Comparison of ENCODE assay signal across 10 mouse cellular contexts in the genomic region with DNA sequence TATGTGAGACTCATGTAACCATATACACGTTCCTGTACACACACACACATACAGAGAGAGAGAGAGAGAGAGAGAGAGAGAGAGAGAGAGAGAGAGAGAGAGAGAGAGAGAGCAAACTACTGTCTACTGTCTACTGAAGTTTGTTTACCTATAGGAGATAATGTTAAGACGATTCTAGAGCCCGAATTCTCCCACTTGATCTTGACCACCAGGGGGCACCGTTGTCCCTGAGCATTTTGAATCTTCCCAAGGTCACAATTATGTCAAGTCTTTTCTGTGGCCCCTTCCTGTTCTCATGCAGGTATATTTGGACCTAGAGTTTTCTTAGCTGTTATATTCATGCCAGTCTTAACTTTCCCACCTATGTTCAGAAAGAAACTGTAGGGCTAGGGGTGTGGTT. TPM values are rescaled to one million over a fixed set of nuclear protein-coding genes. Genes with fewer than 3 reads are reported as not detected.
A peak's percentile ranks its signal among the peaks of the same experiment; 100 is the strongest.
DNase-seq lines count a peak whose midpoint lies in the region; ATAC-seq lines count a peak whose summit lies in the region.
"Had no signal": no experiment of that assay in that cellular context is flagged by ENCODE, and none has a peak within 500 bp of the region (broad histone marks: within the 10 kb centered on the region; RNA-seq: fewer than 3 reads in every experiment).

No protein-coding gene starts in this region.

- intact Hi-C loops in heart, postnatal 10 days (cut with DNase I) = loop anchor here (1.0 kb wide), 1 partner anchor 120 kb away; no protein-coding TSS in a partner anchor

- peaks cover 22% of the 10 kb centered on the region for H3K4me1 ChIP-seq in limb, embryonic 10.5 days
- peaks cover 9% of the 10 kb centered on the region for H3K4me1 ChIP-seq in neural tube, embryonic 11.5 days (ENCODE audit: control insufficient read depth, insufficient read depth, low read length)

- no peak overlapping the region for H3K27ac ChIP-seq in limb, embryonic 10.5 days
- no peak overlapping the region for H3K27ac ChIP-seq in neural tube, embryonic 11.5 days (ENCODE audit: low read depth, low read length)
- H3K27ac ChIP-seq: embryonic facial prominence, embryonic 15.5 days; midbrain, embryonic 12.5 days had no signal

- ATAC-seq in neural tube, embryonic 11.5 days (ENCODE audit: insufficient read depth, low FRiP score, low TSS enrichment) = no peak

- H3K36me3 ChIP-seq in limb, embryonic 10.5 days = peaks cover 13% of the 10 kb centered on the region
- H3K36me3 ChIP-seq in neural tube, embryonic 11.5 days (ENCODE audit: control insufficient read depth, insufficient read depth, low read length) = no peaks in the 10 kb centered on the region
- H3K36me3 ChIP-seq: embryonic facial prominence, embryonic 15.5 days; midbrain, embryonic 12.5 days had no signal

- no peak overlapping the region for H3K4me2 ChIP-seq in neural tube, embryonic 11.5 days (ENCODE audit: low read depth)
- H3K4me2 ChIP-seq: embryonic facial prominence, embryonic 15.5 days; midbrain, embryonic 12.5 days had no signal

- no peak overlapping the region for H3K9ac ChIP-seq in neural tube, embryonic 11.5 days (ENCODE audit: low read length)
- H3K9ac ChIP-seq: embryonic facial prominence, embryonic 15.5 days; midbrain, embryonic 12.5 days had no signal

- H3K9me3 ChIP-seq in limb, embryonic 10.5 days (replicated peaks) = no peaks in the 10 kb centered on the region
- no peaks in the 10 kb centered on the region for H3K9me3 ChIP-seq in neural tube, embryonic 11.5 days (ENCODE audit: control insufficient read depth, low read length)
- H3K9me3 ChIP-seq: embryonic facial prominence, embryonic 15.5 days; midbrain, embryonic 12.5 days had no signal

- no peaks in the 10 kb centered on the region for H3K27me3 ChIP-seq in limb, embryonic 10.5 days (ENCODE audit: low read depth, poor library complexity, severe bottlenecking)
- no peaks in the 10 kb centered on the region for H3K27me3 ChIP-seq in neural tube, embryonic 11.5 days (ENCODE audit: control insufficient read depth, insufficient read depth, low read length)
- H3K27me3 ChIP-seq: embryonic facial prominence, embryonic 15.5 days; midbrain, embryonic 12.5 days had no signal

- H3K4me3 ChIP-seq in limb, embryonic 10.5 days = no peak overlapping the region
- no peak overlapping the region for H3K4me3 ChIP-seq in neural tube, embryonic 11.5 days (ENCODE audit: low read depth, low read length)
- H3K4me3 ChIP-seq: embryonic facial prominence, embryonic 15.5 days; midbrain, embryonic 12.5 days had no signal

- DNase-seq in layer of hippocampus, adult 11-12 months (ENCODE audit: low spot score) = peak; percentile 62
- DNase-seq in layer of hippocampus, adult 9-11 months = no peak
- DNase-seq in adrenal gland, adult (ENCODE audit: inconsistent age in 2 of 2, low spot score in 1 of 2) = peak; percentile 70 to 93
- peak; percentile 88 for DNase-seq in embryo, embryonic 10.5 days (ENCODE audit: low spot score)
- DNase-seq in heart, postnatal 10 days = peak; percentile 85 to 87
- DNase-seq in limb, embryonic 10.5 days (ENCODE audit: low spot score) = peak; percentile 81
- DNase-seq in neural tube, embryonic 11.5 days (ENCODE audit: low spot score) = peak; percentile 73
- peak; percentile 71 to 88 for DNase-seq in thymus, postnatal 10 days (ENCODE audit: low spot score in 2 of 2)

- WGBS in limb, embryonic 10.5 days = 5% methylated on average over 4 of the region's 4 CpGs
- 4% methylated on average over 4 of the region's 4 CpGs for WGBS in neural tube, embryonic 11.5 days

RNA-seq across cellular contexts. Expression of gene Cs, which starts 2.0 kb away (rescaled TPM):
- 1,000 to 10,000 TPM; 1,017 to 1,070 TPM for total RNA-seq in heart, postnatal 10 days (2021)
- polyA plus RNA-seq in limb, embryonic 10.5 days (2016; fragmentation: Nextera tagmentation; extraction: Ambion mirVana) = 248 and 251 TPM in 2 replicates
- polyA plus RNA-seq in neural tube, embryonic 11.5 days (2014; fragmentation: Nextera tagmentation; extraction: Ambion mirVana) = 266 and 284 TPM in 2 replicates

RNA-seq across cellular contexts. Expression of gene Cnpy2, which starts 13.3 kb away (rescaled TPM):
- total RNA-seq in heart, postnatal 10 days (2021) = 10 to 100 TPM; 78.3 to 95.1 TPM
- 313 and 334 TPM in 2 replicates for polyA plus RNA-seq in limb, embryonic 10.5 days (2016; fragmentation: Nextera tagmentation; extraction: Ambion mirVana)
- polyA plus RNA-seq in neural tube, embryonic 11.5 days (2014; fragmentation: Nextera tagmentation; extraction: Ambion mirVana) = 248 and 261 TPM in 2 replicates

RNA-seq across cellular contexts. Expression of gene Pan2, which starts 32.4 kb away (rescaled TPM):
- 10 to 100 TPM; 16.5 to 17.5 TPM for total RNA-seq in heart, postnatal 10 days (2021)
- polyA plus RNA-seq in limb, embryonic 10.5 days (2016; fragmentation: Nextera tagmentation; extraction: Ambion mirVana) = 37.2 and 41.8 TPM in 2 replicates
- 33.3 and 35.2 TPM in 2 replicates for polyA plus RNA-seq in neural tube, embryonic 11.5 days (2014; fragmentation: Nextera tagmentation; extraction: Ambion mirVana)

RNA-seq across cellular contexts. Expression of gene Coq10a, which starts 33.2 kb away (rescaled TPM):
- 100 to 1,000 TPM; 156 to 159 TPM for total RNA-seq in heart, postnatal 10 days (2021)
- polyA plus RNA-seq in limb, embryonic 10.5 days (2016; fragmentation: Nextera tagmentation; extraction: Ambion mirVana) = 5.6 and 9.1 TPM in 2 replicates
- 19.0 and 24.1 TPM in 2 replicates for polyA plus RNA-seq in neural tube, embryonic 11.5 days (2014; fragmentation: Nextera tagmentation; extraction: Ambion mirVana)

RNA-seq across cellular contexts. Expression of gene Il23a, which starts 37.0 kb away (rescaled TPM):
- total RNA-seq in heart, postnatal 10 days (2021) = under 1 TPM; 0.50 to 0.87 TPM
- not detected in 2 replicates for polyA plus RNA-seq in limb, embryonic 10.5 days (2016; fragmentation: Nextera tagmentation; extraction: Ambion mirVana)
- not detected in 2 replicates for polyA plus RNA-seq in neural tube, embryonic 11.5 days (2014; fragmentation: Nextera tagmentation; extraction: Ambion mirVana)
- polyA plus RNA-seq: midbrain, embryonic 12.5 days had no signal
